Mouse (Mus musculus) liver, adult 2 months (tissue): ENCODE measurements at regions not wholly inside any gene's neighbourhood (a gene's known extent, or its start where the extent isn't known, plus 50 kb on each side); places are given as distances from the start of the nearest gene placed in this dataset.

ENCODE experiments used
- DNase-seq: peaks from one replicate; pipeline ENCODE4 v3.0.0-alpha.2; 2011; ENCODE audit warnings: low read depth, low spot score; ENCODE audit errors: extremely low read depth
- H3K27ac ChIP-seq: fragments of 200-500 bp; replicated peaks from 2 replicates; pipeline ENCODE4 v1.5.1; 2012; ENCODE audit warnings: low read depth, mild to moderate bottlenecking, control low read depth, inconsistent platforms, low read length; ENCODE audit not compliant: insufficient read depth
- H3K27me3 ChIP-seq: fragments of 200-500 bp; 2 replicates; pipeline ENCODE4 v1.6.1; 2012; ENCODE audit warnings: mild to moderate bottlenecking, moderate library complexity, low read length, inconsistent platforms; ENCODE audit not compliant: control insufficient read depth, insufficient read depth
- H3K36me3 ChIP-seq: fragments of 200-500 bp; 2 replicates; pipeline ENCODE4 v1.6.1; 2012; ENCODE audit warnings: low read length, inconsistent platforms; ENCODE audit not compliant: control insufficient read depth, insufficient read depth
- H3K4me1 ChIP-seq: fragments of 200-500 bp; 2 replicates; pipeline ENCODE4 v1.6.1; 2011; ENCODE audit warnings: low read length; ENCODE audit not compliant: control insufficient read depth, insufficient read depth
- H3K4me3 ChIP-seq: fragments of 200-500 bp; 2 replicates; pipeline ENCODE4 v1.5.1; 2011; ENCODE audit warnings: low read depth, mild to moderate bottlenecking, control low read depth, low read length, moderate library complexity; ENCODE audit not compliant: insufficient read depth
- H3K79me2 ChIP-seq: fragments of 200-500 bp; 2 replicates; pipeline ENCODE4 v1.6.1; 2012; ENCODE audit warnings: inconsistent platforms, mild to moderate bottlenecking, low read length, moderate library complexity; ENCODE audit not compliant: control insufficient read depth, insufficient read depth
- H3K9ac ChIP-seq: fragments of 200-500 bp; 2 replicates; pipeline ENCODE4 v1.6.1; 2012; ENCODE audit warnings: low read depth, mild to moderate bottlenecking, control low read depth, inconsistent platforms, low read length
- CTCF ChIP-seq: fragments of 200-500 bp; IDR thresholded peaks from 2 replicates; pipeline ENCODE4 v1.5.1; 2011; ENCODE audit warnings: low read depth, low read length, control low read depth
- POLR2A ChIP-seq: fragments of 200-500 bp; IDR thresholded peaks from 2 replicates; pipeline ENCODE4 v1.6.1; 2011; ENCODE audit warnings: low read length, control low read depth; ENCODE audit not compliant: insufficient read depth; ENCODE audit errors: extremely low read depth
- WGBS: fragments of 180-500 bp; shearing (Covaris S2); methylation state at CpG from one replicate; pipeline ENCODE4 v1.1.7; 2018; 5-methylcytosine and 5-hydroxymethylcytosine counted together

- no peak overlapping the region for H3K27ac ChIP-seq
- 63% methylated on average over 3 of the region's 3 CpGs for WGBS
- no peaks in the 10 kb centered on the region for H3K27me3 ChIP-seq
- no peaks in the 10 kb centered on the region for H3K79me2 ChIP-seq
- peak; percentile 41 for DNase-seq
- no peaks in the 10 kb centered on the region for H3K4me1 ChIP-seq
- no peak overlapping the region for H3K4me3 ChIP-seq
- no peak overlapping the region for H3K9ac ChIP-seq
- TF ChIP-seq CTCF (no peak), POLR2A (no peak)
- H3K36me3 ChIP-seq: no peaks in the 10 kb centered on the region
Observed at GRCm38 (mm10) chr8:97733338-97733737, 1682.9 kb downstream of the Cdh8 start.

DNA sequence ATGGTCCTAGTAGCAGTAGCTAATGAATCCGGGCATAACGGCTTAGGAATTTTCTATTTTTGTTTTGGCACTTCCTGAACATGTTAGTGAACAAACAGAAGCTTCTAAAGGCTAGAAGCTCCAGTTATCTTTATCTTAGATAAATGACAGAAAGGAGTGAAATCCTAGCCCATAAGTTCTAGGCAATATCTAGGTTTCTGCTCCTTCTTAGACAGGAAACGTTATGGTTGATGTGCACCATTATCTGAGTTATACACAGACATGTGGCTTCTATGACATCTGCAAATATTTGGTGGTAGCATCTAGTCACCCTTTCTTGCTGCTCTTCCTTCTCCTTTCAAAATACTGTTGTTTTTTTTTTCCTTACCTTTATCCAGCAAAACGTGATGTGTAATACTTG, 1693.6 kb downstream of the Cdh8 start:
- Histone ChIP-seq H3K36me3 (no peaks in the 10 kb centered on the region), H3K27me3 (no peaks in the 10 kb centered on the region), H3K4me1 (no peaks in the 10 kb centered on the region), H3K9ac (no peak overlapping the region), H3K27ac (no peak overlapping the region), H3K79me2 (no peaks in the 10 kb centered on the region), H3K4me3 (no peak overlapping the region)
- no peak for DNase-seq
- WGBS: 67% methylated on average over 4 of the region's 4 CpGs
- TF ChIP-seq POLR2A (no peak), CTCF (no peak)

DNA sequence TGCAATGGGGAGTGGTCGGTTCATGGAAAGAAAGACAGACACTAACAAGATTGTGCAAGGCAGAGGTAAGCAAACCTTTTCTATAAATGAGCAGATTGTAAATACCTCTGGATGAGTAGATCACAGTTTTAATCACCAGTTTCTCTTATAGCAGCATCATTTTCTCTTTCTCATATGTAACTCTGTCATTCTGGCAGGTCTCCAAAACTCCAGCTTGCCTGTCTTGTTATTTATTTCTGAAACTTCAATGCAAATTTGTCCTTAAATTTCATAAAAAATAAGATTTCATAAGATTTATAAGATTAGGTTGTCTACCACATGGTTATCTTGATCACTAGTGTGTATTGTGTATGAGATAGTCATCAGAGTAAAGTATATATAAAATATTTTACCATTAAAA, 1714.6 kb downstream of the Cdh8 start:
- H3K27ac ChIP-seq: no peak overlapping the region
- TF ChIP-seq POLR2A (no peak), CTCF (no peak)
- no peak overlapping the region for H3K4me3 ChIP-seq
- H3K79me2 ChIP-seq: no peaks in the 10 kb centered on the region
- H3K4me1 ChIP-seq: no peaks in the 10 kb centered on the region
- no peak overlapping the region for H3K9ac ChIP-seq
- no peaks in the 10 kb centered on the region for H3K36me3 ChIP-seq
- WGBS: 93% methylated on average over 1 of the region's 1 CpGs
- DNase-seq: no peak
- H3K27me3 ChIP-seq: no peaks in the 10 kb centered on the region

GRCm38 (mm10) chr8:97664404-97664803, 1751.9 kb downstream of the Cdh8 start:
- DNase-seq: no peak
- no peak overlapping the region for H3K4me3 ChIP-seq
- no peaks in the 10 kb centered on the region for H3K79me2 ChIP-seq
- H3K4me1 ChIP-seq: no peaks in the 10 kb centered on the region
- WGBS: 88% methylated on average over 2 of the region's 2 CpGs
- no peaks in the 10 kb centered on the region for H3K27me3 ChIP-seq
- no peaks in the 10 kb centered on the region for H3K36me3 ChIP-seq
- no peak overlapping the region for H3K9ac ChIP-seq
- H3K27ac ChIP-seq: no peak overlapping the region
- no peak for TF ChIP-seq CTCF
- TF ChIP-seq POLR2A: no peak

DNA sequence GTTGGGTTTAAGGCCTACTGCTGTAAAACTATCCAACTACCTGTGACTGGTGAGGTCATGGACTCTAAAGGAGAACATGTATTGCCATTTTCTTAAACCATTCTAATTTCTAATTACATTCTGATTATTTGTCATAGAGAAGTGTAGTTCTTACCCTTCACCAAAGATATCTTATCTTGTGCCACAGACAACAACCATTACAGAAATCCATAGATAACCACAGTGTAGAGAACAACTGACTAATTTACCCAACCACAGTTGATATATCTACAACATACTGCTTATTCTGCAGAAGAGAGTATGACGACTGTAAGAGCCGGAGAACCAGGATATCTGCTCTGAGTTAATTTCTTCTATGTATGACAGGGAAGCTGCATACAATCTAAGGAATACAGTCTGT, 1754.1 kb downstream of the Cdh8 start:
- no peak overlapping the region for H3K27ac ChIP-seq
- no peaks in the 10 kb centered on the region for H3K27me3 ChIP-seq
- H3K9ac ChIP-seq: no peak overlapping the region
- no peak for DNase-seq
- no peaks in the 10 kb centered on the region for H3K79me2 ChIP-seq
- TF ChIP-seq POLR2A: no peak
- no peak for TF ChIP-seq CTCF
- no peaks in the 10 kb centered on the region for H3K36me3 ChIP-seq
- no peak overlapping the region for H3K4me3 ChIP-seq
- 87% methylated on average over 2 of the region's 2 CpGs for WGBS
- no peaks in the 10 kb centered on the region for H3K4me1 ChIP-seq

- H3K79me2 ChIP-seq: no peaks in the 10 kb centered on the region
- WGBS: 90% methylated on average over 4 of the region's 4 CpGs
- no peaks in the 10 kb centered on the region for H3K27me3 ChIP-seq
- H3K27ac ChIP-seq: no peak overlapping the region
- H3K36me3 ChIP-seq: no peaks in the 10 kb centered on the region
- no peaks in the 10 kb centered on the region for H3K4me1 ChIP-seq
- TF ChIP-seq CTCF (no peak), POLR2A (no peak)
- no peak overlapping the region for H3K4me3 ChIP-seq
- no peak overlapping the region for H3K9ac ChIP-seq
- DNase-seq: no peak
Observed at GRCm38 (mm10) chr8:97651802-97652201, 1763.5 kb upstream of the Got2 start.
